Mouse (Mus musculus) CH12.LX (cell line): ENCODE data around the gene Syna. TPM values are rescaled to one million over a fixed set of nuclear protein-coding genes. Genes with fewer than 3 reads are reported as not detected.

Source experiments
- DNase-seq: peaks from one replicate; pipeline ENCODE4 v3.0.0-alpha.2; 2013; ENCODE audit errors: extremely low read depth
- H3K27ac ChIP-seq: 2 replicates; pipeline ENCODE4 v1.5.1; 2012; ENCODE audit warnings: low read depth, mild to moderate bottlenecking, control low read depth, moderate library complexity; ENCODE audit not compliant: insufficient read depth
- H3K27me3 ChIP-seq: replicated peaks from 2 replicates; pipeline ENCODE3; 2012; ENCODE audit warnings: inconsistent platforms
- H3K36me3 ChIP-seq, 2 experiments: replicated peaks in 1 of 2; 2 replicates each; pipeline versions ENCODE3 to v1.6.1; 2012; ENCODE audit warnings: inconsistent platforms in 1 of 2, low read length in 1 of 2, mild to moderate bottlenecking in 1 of 2, mixed read lengths in 1 of 2, moderate library complexity in 1 of 2; ENCODE audit not compliant: control insufficient read depth in 1 of 2, insufficient read depth in 1 of 2
- H3K4me1 ChIP-seq, 2 experiments: 2 replicates each; pipeline ENCODE4 v1.6.1; 2012; ENCODE audit warnings: inconsistent platforms in 1 of 2, moderate library complexity in 1 of 2; ENCODE audit not compliant: insufficient read depth in 2 of 2, control insufficient read depth in 1 of 2
- H3K4me2 ChIP-seq: 2 replicates; pipeline ENCODE4 v1.6.1; 2012; ENCODE audit warnings: low read depth, mild to moderate bottlenecking, control low read depth; ENCODE audit not compliant: poor library complexity, insufficient read depth, severe bottlenecking
- H3K4me3 ChIP-seq, 3 experiments: fragments of 150-350 bp in 1 of 3; sonication (generic) in 1 of 3; replicated peaks in 1 of 3; 2 replicates each; pipeline versions ENCODE3 to v1.5.1; 2011 to 2012; ENCODE audit warnings: low read depth in 2 of 3, low read length in 2 of 3, mild to moderate bottlenecking in 2 of 3, moderate library complexity in 2 of 3, control low read depth in 1 of 3, improper control_type of control experiment in 1 of 3, inconsistent platforms in 1 of 3, mixed read lengths in 1 of 3; ENCODE audit not compliant: poor library complexity in 1 of 3
- H3K79me2 ChIP-seq: replicated peaks from 2 replicates; pipeline ENCODE4 v1.6.1; 2012; ENCODE audit warnings: mild to moderate bottlenecking, moderate library complexity; ENCODE audit not compliant: control insufficient read depth, poor library complexity, insufficient read depth, severe bottlenecking; ENCODE audit errors: extremely low read depth
- H3K9ac ChIP-seq: 2 replicates; pipeline ENCODE4 v1.6.1; 2012; ENCODE audit warnings: low read depth, mild to moderate bottlenecking, control low read depth, moderate library complexity; ENCODE audit not compliant: insufficient read depth
- H3K9me3 ChIP-seq: replicated peaks from 2 replicates; pipeline ENCODE3; 2012; ENCODE audit warnings: low read length, inconsistent platforms, mixed read lengths
- CHD1 ChIP-seq: IDR thresholded peaks from 2 replicates; pipeline ENCODE4 v1.6.1; 2012; ENCODE audit warnings: low read depth, low read length, improper control_type of control experiment, inconsistent platforms
- CTCF ChIP-seq, 2 experiments: IDR thresholded peaks in 1 of 2; conservative IDR thresholded peaks in 1 of 2; 2 replicates each; pipeline ENCODE4 v1.5.1; 2011 to 2012; ENCODE audit warnings: low read depth in 2 of 2, low read length in 2 of 2, improper control_type of control experiment in 1 of 2, inconsistent platforms in 1 of 2, mild to moderate bottlenecking in 1 of 2, moderate library complexity in 1 of 2
- ETS1 ChIP-seq: conservative IDR thresholded peaks from 2 replicates; pipeline ENCODE4 v1.6.1; 2012; ENCODE audit warnings: low read depth, mild to moderate bottlenecking, inconsistent platforms, low read length, improper control_type of control experiment, moderate library complexity
- JUN ChIP-seq: IDR thresholded peaks from 2 replicates; pipeline ENCODE4 v1.6.1; 2011; ENCODE audit warnings: low read depth, mild to moderate bottlenecking, low read length, improper control_type of control experiment, moderate library complexity; ENCODE audit not compliant: insufficient read depth
- MAFK ChIP-seq: IDR thresholded peaks from 2 replicates; pipeline ENCODE4 v1.6.1; 2011; ENCODE audit warnings: low read length, improper control_type of control experiment; ENCODE audit not compliant: insufficient replicate concordance
- MAX ChIP-seq: IDR thresholded peaks from 2 replicates; pipeline ENCODE4 v1.6.1; 2011; ENCODE audit warnings: low read length, improper control_type of control experiment
- MAZ ChIP-seq: IDR thresholded peaks from 2 replicates; pipeline ENCODE4 v1.6.1; 2012; ENCODE audit warnings: low read depth, mild to moderate bottlenecking, inconsistent platforms, low read length, improper control_type of control experiment, moderate library complexity
- MEF2A ChIP-seq: IDR thresholded peaks from 2 replicates; pipeline ENCODE4 v1.6.1; 2014; ENCODE audit warnings: low read depth, mild to moderate bottlenecking, inconsistent platforms, low read length, improper control_type of control experiment, borderline replicate concordance
- MYC ChIP-seq: IDR thresholded peaks from 2 replicates; pipeline ENCODE4 v1.6.1; 2011; ENCODE audit warnings: low read depth, mild to moderate bottlenecking, improper control_type of control experiment, low read length
- NELFE ChIP-seq: IDR thresholded peaks from 2 replicates; pipeline ENCODE4 v1.6.1; 2011; ENCODE audit warnings: low read depth, low read length, improper control_type of control experiment
- PAX5 ChIP-seq: IDR thresholded peaks from 2 replicates; pipeline ENCODE4 v1.6.1; 2012; ENCODE audit warnings: low read length, inconsistent platforms, mixed read lengths
- POLR2AphosphoS2 ChIP-seq: IDR thresholded peaks from 2 replicates; pipeline ENCODE4 v1.6.1; 2011; ENCODE audit warnings: low read depth, low read length, improper control_type of control experiment
- RAD21 ChIP-seq: IDR thresholded peaks from 2 replicates; pipeline ENCODE4 v1.6.1; 2011; ENCODE audit warnings: low read depth, mild to moderate bottlenecking, low read length, improper control_type of control experiment, moderate library complexity
- RCOR1 ChIP-seq: conservative IDR thresholded peaks from 2 replicates; pipeline ENCODE4 v1.6.1; 2012; ENCODE audit warnings: low read depth, mild to moderate bottlenecking, inconsistent platforms, low read length, improper control_type of control experiment
- SIN3A ChIP-seq: IDR thresholded peaks from 2 replicates; pipeline ENCODE4 v1.6.1; 2012; ENCODE audit warnings: low read length, improper control_type of control experiment, inconsistent platforms
- SMC3 ChIP-seq: IDR thresholded peaks from 2 replicates; pipeline ENCODE4 v1.6.1; 2011; ENCODE audit warnings: low read depth, low read length, improper control_type of control experiment
- UBTF ChIP-seq: IDR thresholded peaks from 2 replicates; pipeline ENCODE4 v1.6.1; 2012; ENCODE audit warnings: low read depth, mild to moderate bottlenecking, inconsistent platforms, low read length, improper control_type of control experiment, moderate library complexity
- dilution Hi-C: fragments of 300-500 bp; cut with MboI; formaldehyde crosslinking; loops from 2 replicates; pipeline ENCODE4 v1.14.3; 2020; ENCODE audit warnings: low sequenced_read_pairs; ENCODE audit not compliant: extremely low pct_unique_long_range_greater_than_20kb, extremely low pct_ligation_motif_present
- in situ Hi-C: fragments of 300-500 bp; cut with MboI; formaldehyde crosslinking; loops from 3 replicates; pipeline ENCODE4 v1.14.3; 2019; ENCODE audit warnings: low sequenced_read_pairs, low pct_ligation_motif_present, low pct_unique_long_range_greater_than_20kb, mixed read lengths
- polyA plus RNA-seq: library from polyadenylated mRNA; unstranded; fragments of >175 nt; gene quantifications from 2 replicates; pipeline ENCODE4 v1.2.1, GENCODE M21; 2012; ENCODE audit warnings: low read depth; ENCODE audit not compliant: insufficient read length
- total RNA-seq, 2 experiments: library from RNA; depleted of rRNA; stranded (reverse); fragments of 300-350 nt in 1 of 2; fragments of >200 nt in 1 of 2; gene quantifications; 2 replicates each; pipeline ENCODE4 v1.2.3; 2012 to 2014

The Syna gene
- total and polyA plus RNA-seq, 3 experiments: 0.13 to 4.0 (median 0.13) TPM

DNA sequence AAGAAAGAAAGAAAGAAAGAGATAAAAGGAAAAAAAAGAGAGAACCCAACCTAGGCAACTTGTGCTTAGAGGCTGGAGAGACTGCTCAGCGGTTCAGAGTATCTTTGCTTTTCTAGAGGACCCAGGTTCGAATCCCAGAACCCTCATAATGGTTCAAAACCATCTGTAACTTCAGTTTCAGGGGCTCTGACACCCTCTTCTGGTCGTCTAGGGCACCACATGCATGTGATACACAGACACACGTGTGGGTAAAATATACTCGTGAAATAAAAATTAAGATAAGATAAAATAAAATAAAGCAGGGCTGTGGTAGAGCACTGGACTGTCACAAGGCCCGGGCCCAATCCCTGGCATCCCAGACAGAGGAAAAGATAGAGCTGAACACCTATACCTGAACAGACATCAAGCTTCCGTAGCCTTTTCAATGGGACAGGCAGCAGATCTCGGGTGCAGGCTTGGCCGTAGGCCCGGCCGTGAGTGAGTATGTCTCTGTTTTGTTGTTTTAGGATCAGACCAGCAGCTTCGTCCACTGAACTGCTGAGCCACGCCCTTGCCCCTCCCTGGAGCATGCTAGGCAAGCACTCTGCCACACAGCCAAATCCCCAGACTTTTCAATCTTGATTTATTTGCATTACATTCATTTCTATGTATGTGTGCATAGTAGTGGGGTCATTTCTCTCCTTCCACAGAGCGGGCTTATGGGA lies 16.7 kb upstream of the Syna start:
- Histone ChIP-seq H3K9me3 (no peaks in the 10 kb centered on the region), H3K27me3 (no peaks in the 10 kb centered on the region), H3K4me2 (no peak overlapping the region), H3K4me1 (peaks cover 2 to 48% of the 10 kb centered on the region in 2 experiments; a peak in 3 of 4 replicates), H3K36me3 (no peaks in the 10 kb centered on the region), H3K27ac (no peak overlapping the region), H3K9ac (no peak overlapping the region), H3K79me2 (no peaks in the 10 kb centered on the region), H3K4me3 (no peak overlapping the region)
- in situ Hi-C loops (no loop called here), dilution Hi-C loops (no loop called here)
- no peak for TF ChIP-seq MAZ
- TF ChIP-seq RCOR1: no peak
- no peak for TF ChIP-seq UBTF
- TF ChIP-seq POLR2AphosphoS2: no peak
- TF ChIP-seq ETS1: no peak
- peak; percentile 30 for TF ChIP-seq RAD21
- TF ChIP-seq SMC3: peak; percentile 27; the same call in 1 of the 2 replicates
- peak in 1 of 2 experiments; percentile 46; a peak in 2 of 4 replicates for TF ChIP-seq CTCF (conservative IDR thresholded peaks at IDR 0.05 in 1 of 2, IDR thresholded peaks at IDR 0.05 in 1 of 2; ENCODE audit: low read depth in 2 of 2, low read length in 2 of 2)
- TF ChIP-seq MEF2A: no peak
- no peak for TF ChIP-seq MYC
- no peak for TF ChIP-seq MAFK
- TF ChIP-seq JUN: no peak
- TF ChIP-seq CHD1: no peak
- no peak for DNase-seq

DNA sequence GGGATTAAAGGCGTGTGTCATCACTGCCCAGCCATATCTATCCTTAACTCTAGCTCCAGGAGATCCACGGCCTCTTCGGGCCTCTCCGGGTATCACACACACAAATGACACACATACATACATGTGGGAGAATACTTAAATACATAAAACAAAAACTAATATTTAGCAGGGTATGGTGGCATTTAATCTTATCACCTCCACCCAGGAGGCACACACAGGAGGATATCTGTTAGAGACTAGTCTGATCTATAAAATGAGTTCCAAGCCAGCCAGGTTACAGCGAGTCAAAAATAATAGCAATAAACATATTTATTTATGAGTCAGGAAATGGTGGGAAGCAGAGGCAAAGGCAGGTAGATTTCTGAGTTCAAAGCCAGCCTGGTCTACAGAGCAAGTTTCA lies 15.9 kb upstream of the Syna start:
- Histone ChIP-seq H3K36me3 (no peaks in the 10 kb centered on the region), H3K4me2 (no peak overlapping the region), H3K4me3 (no peak overlapping the region), H3K4me1 (peaks cover 2 to 51% of the 10 kb centered on the region in 2 experiments; a peak in 3 of 4 replicates), H3K79me2 (no peaks in the 10 kb centered on the region), H3K27me3 (no peaks in the 10 kb centered on the region)
- in situ Hi-C loops: no loop called here
- no peak for DNase-seq
- TF ChIP-seq MAFK: no peak
- no peak for TF ChIP-seq MYC
- no peak for TF ChIP-seq ETS1
- no peak for TF ChIP-seq POLR2AphosphoS2
- no peak for TF ChIP-seq PAX5
- TF ChIP-seq SIN3A: no peak
- TF ChIP-seq NELFE: no peak
- no peak for TF ChIP-seq CTCF (conservative IDR thresholded peaks at IDR 0.05 in 1 of 2, IDR thresholded peaks at IDR 0.05 in 1 of 2; ENCODE audit: low read depth in 2 of 2, low read length in 2 of 2)
- no peak for TF ChIP-seq MAX
- no peak for TF ChIP-seq JUN
- no peak for TF ChIP-seq MAZ
- TF ChIP-seq, all 38 proteins: peak for 0
- dilution Hi-C loops: no loop called here
- Histone ChIP-seq H3K9me3 (peaks cover 3% of the 10 kb centered on the region), H3K9ac (no peak overlapping the region), H3K27ac (no peak overlapping the region)
